Mouse (Mus musculus) MEL (cell line): ENCODE results near the gene Actl6a.
A peak's percentile ranks its signal among the peaks of the same experiment; 100 is the strongest.

Source experiments
- CTCF ChIP-seq, 3 experiments: IDR thresholded peaks in 2 of 3; conservative IDR thresholded peaks in 1 of 3; 2 replicates each; pipeline ENCODE4 v1.5.1; 2011 to 2012; ENCODE audit warnings: low read length in 3 of 3, low read depth in 2 of 3, mild to moderate bottlenecking in 2 of 3, improper control_type of control experiment in 1 of 3, inconsistent platforms in 1 of 3, mixed read lengths in 1 of 3, moderate library complexity in 1 of 3; ENCODE audit not compliant: control insufficient read depth in 1 of 3, insufficient read depth in 1 of 3, poor library complexity in 1 of 3, severe bottlenecking in 1 of 3
- ELF1 ChIP-seq: IDR thresholded peaks from 2 replicates; pipeline ENCODE4 v1.6.1; 2014; ENCODE audit warnings: low read depth, mild to moderate bottlenecking, inconsistent platforms, low read length, improper control_type of control experiment, moderate library complexity
- HCFC1 ChIP-seq: IDR thresholded peaks from 2 replicates; pipeline ENCODE4 v1.6.1; 2012; ENCODE audit warnings: low read depth, mild to moderate bottlenecking, inconsistent platforms, low read length, improper control_type of control experiment, moderate library complexity
- MXI1 ChIP-seq: IDR thresholded peaks from 2 replicates; pipeline ENCODE4 v1.6.1; 2011; ENCODE audit warnings: mild to moderate bottlenecking, low read depth, low read length, improper control_type of control experiment
- POLR2A ChIP-seq, 2 experiments: IDR thresholded peaks; 2 replicates each; pipeline ENCODE4 v1.6.1; 2011 to 2012; ENCODE audit warnings: low read length in 2 of 2, mild to moderate bottlenecking in 2 of 2, control low read depth in 1 of 2, improper control_type of control experiment in 1 of 2, low read depth in 1 of 2, moderate library complexity in 1 of 2; ENCODE audit not compliant: control insufficient read depth in 1 of 2, insufficient read depth in 1 of 2, poor library complexity in 1 of 2
- POLR2AphosphoS2 ChIP-seq: IDR thresholded peaks from 2 replicates; pipeline ENCODE4 v1.6.1; 2011; ENCODE audit warnings: low read length, improper control_type of control experiment
- RCOR1 ChIP-seq: IDR thresholded peaks from 2 replicates; pipeline ENCODE4 v1.6.1; 2012; ENCODE audit warnings: low read depth, mild to moderate bottlenecking, inconsistent platforms, low read length, improper control_type of control experiment
- UBTF ChIP-seq: IDR thresholded peaks from 2 replicates; pipeline ENCODE4 v1.6.1; 2012; ENCODE audit warnings: low read depth, mild to moderate bottlenecking, inconsistent platforms, low read length, improper control_type of control experiment, moderate library complexity, borderline replicate concordance; ENCODE audit not compliant: insufficient read depth
- USF1 ChIP-seq: IDR thresholded peaks from 2 replicates; pipeline ENCODE4 v1.6.1; 2014; ENCODE audit warnings: low read depth, mild to moderate bottlenecking, inconsistent platforms, low read length, improper control_type of control experiment, moderate library complexity
- ZC3H11A ChIP-seq: IDR thresholded peaks from 2 replicates; pipeline ENCODE4 v1.6.1; 2012; ENCODE audit warnings: low read depth, mild to moderate bottlenecking, inconsistent platforms, low read length, improper control_type of control experiment
- ZNF384 ChIP-seq: IDR thresholded peaks from 2 replicates; pipeline ENCODE4 v1.6.1; 2012; ENCODE audit warnings: low read depth, mild to moderate bottlenecking, inconsistent platforms, low read length, improper control_type of control experiment

DNA sequence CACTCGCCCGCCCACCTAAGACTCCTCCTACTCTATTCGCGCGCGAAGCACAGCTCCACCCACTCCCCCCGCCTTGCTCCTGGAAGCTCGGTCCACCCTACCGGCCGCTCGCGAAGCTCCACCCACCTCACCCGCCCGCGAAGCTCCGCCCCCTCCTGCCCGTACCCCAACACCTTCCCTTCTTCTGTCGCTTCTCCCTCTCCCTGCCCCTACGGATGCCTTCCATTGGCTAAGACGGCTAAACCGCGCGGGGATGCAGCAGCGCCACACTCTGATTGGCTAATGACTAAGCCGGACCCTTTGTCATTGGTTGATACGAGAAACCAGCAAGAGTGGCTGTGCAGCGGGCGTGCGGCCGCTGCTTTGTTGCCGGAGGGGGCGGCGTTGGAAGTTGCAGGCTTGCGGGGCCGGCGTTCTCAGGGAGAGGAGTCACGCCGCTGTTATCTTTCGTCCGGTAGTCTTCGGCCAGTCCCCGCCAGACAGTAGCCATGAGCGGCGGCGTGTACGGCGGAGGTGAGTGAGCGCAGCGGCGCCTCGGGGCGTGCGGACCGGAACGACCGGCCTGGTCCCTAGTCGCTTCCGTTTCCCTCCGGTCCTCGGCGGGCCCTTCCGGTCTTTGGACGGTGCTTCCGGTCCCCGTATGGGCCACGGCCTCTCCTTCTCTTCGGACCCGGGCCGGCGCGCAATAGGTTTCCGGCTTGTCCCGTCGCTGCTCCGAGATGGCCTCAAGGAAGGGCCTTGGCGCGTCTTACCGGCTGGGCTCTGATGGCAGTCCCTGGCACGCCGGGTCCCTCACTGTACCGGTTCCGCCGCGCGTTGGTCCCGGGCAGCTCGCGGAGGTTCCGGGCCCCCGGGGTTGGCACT is 2.5 kb downstream of the Actl6a start:
- TF ChIP-seq POLR2A (IDR thresholded peaks at IDR 0.05; ENCODE audit: control insufficient read depth in 1 of 2, insufficient read depth in 1 of 2, low read depth in 1 of 2, low read length in 2 of 2, poor library complexity in 1 of 2) (peak; percentile 76; a peak in 3 of 4 replicates), USF1 (no peak), CTCF (IDR thresholded peaks at IDR 0.05 in 2 of 3, conservative IDR thresholded peaks at IDR 0.05 in 1 of 3; ENCODE audit: control insufficient read depth in 1 of 3, insufficient read depth in 1 of 3, low read depth in 2 of 3, low read length in 3 of 3, poor library complexity in 1 of 3, severe bottlenecking in 1 of 3) (0 out of 6 replicates have a peak, but pooled peaks of 1 of the 3 experiments have one; percentile 4), POLR2AphosphoS2 (no peak), RCOR1 (no peak), HCFC1 (peak; percentile 86), ZNF384 (no peak), ELF1 (no peak), ZC3H11A (no peak), MXI1 (peak; percentile 82), UBTF (no peak)
